ENCODE assay signal across 11 mouse cellular contexts in genomic region chr14:58113180-58113579, GRCm38 (mm10). TPM values are rescaled to one million over a fixed set of nuclear protein-coding genes. Genes with fewer than 3 reads are reported as not detected.
DNase-seq lines count a peak whose midpoint lies in the region; ATAC-seq and TF ChIP-seq lines count a peak whose summit lies in the region.
"Had no signal": no experiment of that assay in that cellular context is flagged by ENCODE, and none has a peak within 500 bp of the region (broad histone marks: within the 10 kb centered on the region; RNA-seq: fewer than 3 reads in every experiment).

No protein-coding gene starts in this region.

- no peaks in the 10 kb centered on the region for H3K4me1 ChIP-seq in midbrain, postnatal 0 days (ENCODE audit: insufficient read depth, low read length)
- H3K4me1 ChIP-seq in midbrain, embryonic 13.5 days (replicated peaks), result peaks cover 2% of the 10 kb centered on the region; the same call in 1 of the 2 replicates
- no peaks in the 10 kb centered on the region for H3K4me1 ChIP-seq in intestine, embryonic 16.5 days (ENCODE audit: control insufficient read depth, insufficient read depth, low read length)
- H3K4me1 ChIP-seq: intestine, embryonic 15.5 days had no signal

- no peak overlapping the region for H3K9ac ChIP-seq in midbrain, postnatal 0 days (replicated peaks; ENCODE audit: low read length, poor library complexity, severe bottlenecking)
- no peak overlapping the region for H3K9ac ChIP-seq in midbrain, embryonic 13.5 days (replicated peaks)
- H3K9ac ChIP-seq in intestine, embryonic 16.5 days (ENCODE audit: low read depth, low read length), result no peak overlapping the region
- H3K9ac ChIP-seq: intestine, embryonic 15.5 days; neural tube, embryonic 13.5 days had no signal

- H3K27ac ChIP-seq in midbrain, postnatal 0 days (ENCODE audit: low read depth, low read length), result no peak overlapping the region
- H3K27ac ChIP-seq in midbrain, embryonic 13.5 days, result no peak overlapping the region
- H3K27ac ChIP-seq in intestine, embryonic 16.5 days (ENCODE audit: low read length), result no peak overlapping the region
- H3K27ac ChIP-seq: intestine, embryonic 15.5 days; neural tube, embryonic 13.5 days had no signal

- ATAC-seq in midbrain, postnatal 0 days (ENCODE audit: low FRiP score), result peak; percentile 44; the same call in 1 of the 2 replicates
- no peak for ATAC-seq in midbrain, embryonic 13.5 days
- ATAC-seq in intestine, embryonic 16.5 days, result no peak
- ATAC-seq: intestine, embryonic 15.5 days had no signal

- H3K9me3 ChIP-seq in midbrain, postnatal 0 days (ENCODE audit: low read length), result no peaks in the 10 kb centered on the region
- no peaks in the 10 kb centered on the region for H3K9me3 ChIP-seq in midbrain, embryonic 13.5 days
- H3K9me3 ChIP-seq in intestine, embryonic 16.5 days (ENCODE audit: control insufficient read depth, low read length), result no peaks in the 10 kb centered on the region
- H3K9me3 ChIP-seq: intestine, embryonic 15.5 days; neural tube, embryonic 13.5 days had no signal

- WGBS in midbrain, postnatal 0 days, result 59% methylated on average over 4 of the region's 6 CpGs
- WGBS in midbrain, embryonic 13.5 days, result 62% methylated on average over 6 of the region's 6 CpGs
- WGBS in intestine, embryonic 16.5 days, result 53% methylated on average over 6 of the region's 6 CpGs

- H3K4me2 ChIP-seq in midbrain, postnatal 0 days (ENCODE audit: low read depth, low read length, poor library complexity, severe bottlenecking), result no peak overlapping the region
- H3K4me2 ChIP-seq in midbrain, embryonic 13.5 days (replicated peaks), result no peak overlapping the region
- no peak overlapping the region for H3K4me2 ChIP-seq in intestine, embryonic 16.5 days (ENCODE audit: low read depth, low read length)
- H3K4me2 ChIP-seq: intestine, embryonic 15.5 days; neural tube, embryonic 13.5 days had no signal

- H3K4me3 ChIP-seq in midbrain, postnatal 0 days (ENCODE audit: low read depth, low read length), result no peak overlapping the region
- H3K4me3 ChIP-seq in midbrain, embryonic 13.5 days (replicated peaks), result no peak overlapping the region
- no peak overlapping the region for H3K4me3 ChIP-seq in intestine, embryonic 16.5 days (ENCODE audit: low read length)
- H3K4me3 ChIP-seq: intestine, embryonic 15.5 days; neural tube, embryonic 13.5 days had no signal

- TF ChIP-seq CTCF in midbrain, postnatal 0 days (IDR thresholded peaks at IDR 0.05), result no peak

- no peaks in the 10 kb centered on the region for H3K36me3 ChIP-seq in midbrain, postnatal 0 days (ENCODE audit: insufficient read depth, low read length)
- H3K36me3 ChIP-seq in midbrain, embryonic 13.5 days, result 0 out of 2 replicates have a peak, but pooled peaks cover 4% of the 10 kb centered on the region
- H3K36me3 ChIP-seq in intestine, embryonic 16.5 days (ENCODE audit: control insufficient read depth, insufficient read depth, low read length), result no peaks in the 10 kb centered on the region
- H3K36me3 ChIP-seq: intestine, embryonic 15.5 days; neural tube, embryonic 13.5 days had no signal

- peak; percentile 65 for DNase-seq in heart, adult 11 months
- no peak for DNase-seq in heart, adult 8-10 months (ENCODE audit: low spot score)
- DNase-seq in midbrain, postnatal 0 days (ENCODE audit: low spot score), result peak; percentile 68
- DNase-seq in cerebellum, postnatal 10 days, result peak; percentile 91 to 93
- peak; percentile 47 for DNase-seq in kidney, postnatal 14 days
- DNase-seq in spleen, postnatal 10 days (ENCODE audit: low spot score in 2 of 2), result no peak
- DNase-seq: B cell, adult 2 months had no signal

- no peaks in the 10 kb centered on the region for H3K27me3 ChIP-seq in midbrain, postnatal 0 days (ENCODE audit: insufficient read depth, low read length)
- no peaks in the 10 kb centered on the region for H3K27me3 ChIP-seq in midbrain, embryonic 13.5 days
- no peaks in the 10 kb centered on the region for H3K27me3 ChIP-seq in intestine, embryonic 16.5 days (replicated peaks; ENCODE audit: control insufficient read depth, insufficient read depth, low read length)
- H3K27me3 ChIP-seq: intestine, embryonic 15.5 days; neural tube, embryonic 13.5 days had no signal

RNA-seq across cellular contexts. Expression of gene Fgf9, which starts 42.8 kb away (rescaled TPM):
- total RNA-seq in heart, adult 8-10 months (2022), result 1 to 10 TPM; 7.3 to 9.1 (median 7.7) TPM
- total RNA-seq in midbrain, postnatal 0 days (2014; rRNA removed), result 7.4 and 7.9 TPM in 2 replicates
- polyA plus RNA-seq in midbrain, postnatal 0 days (2015; fragmentation: Nextera tagmentation; extraction: Ambion mirVana), result 17.7 and 17.8 TPM in 2 replicates
- 8.4 and 11.0 TPM in 2 replicates for polyA plus RNA-seq in midbrain, embryonic 13.5 days (2015; fragmentation: Nextera tagmentation; extraction: Ambion mirVana)
- polyA plus RNA-seq in intestine, embryonic 16.5 days (2015; fragmentation: Nextera tagmentation; extraction: Ambion mirVana), result 14.9 and 16.1 TPM in 2 replicates

Comparison
In these comparisons a context has a peak if more than half of its experiments do, and no peak if none do; other contexts are left out.
1. DNase-seq: peak in heart, adult 11 months (single experiment), midbrain, postnatal 0 days (single experiment), cerebellum, postnatal 10 days (2 of 2) and kidney, postnatal 14 days (single experiment); none in heart, adult 8-10 months (single experiment) and spleen, postnatal 10 days (0 of 2).